Mouse (Mus musculus): ENCODE results near the gene Myo15b.

GRCm38 (mm10) chr11:115901338-115902161, 43.3 kb downstream of the Myo15b start:
- TF ChIP-seq CTCF (IDR thresholded peaks at IDR 0.05; ENCODE audit: extremely low read depth, insufficient read length, insufficient replicate concordance, low read depth, low read length) (no peak), POLR2A (IDR thresholded peaks at IDR 0.05; ENCODE audit: low read depth, low read length) (no peak)
